Mouse (Mus musculus) ES-E14 (cell line): ENCODE measurements at regions not wholly inside any gene's neighbourhood (a gene's known extent, or its start where the extent isn't known, plus 50 kb on each side); places are given as distances from the start of the nearest gene placed in this dataset.

ENCODE experiments used
- HCFC1 ChIP-seq: IDR thresholded peaks from 2 replicates; pipeline ENCODE4 v1.6.1; 2012; ENCODE audit warnings: low read length, inconsistent platforms, borderline replicate concordance; ENCODE audit not compliant: insufficient read depth
- ZNF384 ChIP-seq: IDR thresholded peaks from 2 replicates; pipeline ENCODE4 v1.6.1; 2012; ENCODE audit warnings: low read depth, low read length, inconsistent platforms

DNA sequence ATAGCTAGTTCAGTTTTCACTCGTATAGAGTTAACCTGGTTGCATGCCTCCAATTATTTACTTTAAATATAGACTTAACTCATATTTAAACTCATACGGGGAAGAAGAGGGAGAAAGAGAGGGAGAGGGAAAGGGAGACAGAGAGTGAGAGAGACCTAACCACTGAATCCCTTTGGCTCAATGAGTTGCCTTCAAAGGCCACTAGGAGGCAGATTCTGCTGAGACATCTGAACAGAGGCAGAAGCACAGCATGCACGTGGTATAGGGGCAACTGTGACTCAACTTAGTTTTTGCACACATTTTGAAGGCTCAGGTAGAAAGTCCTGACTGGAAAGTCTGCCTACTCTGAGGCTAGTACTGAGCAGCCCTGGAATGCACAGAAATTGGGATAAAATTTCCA is 942.9 kb upstream of the 1700009N14Rik start:
- TF ChIP-seq ZNF384 = no peak
- TF ChIP-seq HCFC1 = no peak
